In the genomic region with DNA sequence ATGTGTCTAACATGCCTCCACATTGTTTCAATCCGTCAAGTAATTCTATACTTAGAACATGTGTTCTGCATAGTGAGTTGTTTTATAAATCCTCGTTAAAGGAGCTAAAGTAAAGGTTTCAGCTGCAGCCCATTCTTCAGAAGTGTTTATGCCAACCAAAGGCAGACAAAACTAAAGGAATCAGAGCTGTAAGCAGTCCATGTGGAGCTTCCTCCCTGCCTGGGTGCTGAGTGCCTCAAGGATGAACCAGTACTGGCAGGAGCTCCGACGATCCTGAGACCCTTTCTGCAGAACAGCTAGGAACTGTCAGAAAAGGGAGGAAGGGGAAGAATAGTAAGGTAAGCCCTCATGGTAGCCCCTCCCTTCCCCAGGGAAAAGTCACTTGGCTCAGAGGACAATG, we compare ENCODE assay signal across 15 mouse cellular contexts.
"Had no signal": no experiment of that assay in that cellular context is flagged by ENCODE, and none has a peak within 500 bp of the region (broad histone marks: within the 10 kb centered on the region; RNA-seq: fewer than 3 reads in every experiment).

No protein-coding gene starts in this region.

- H3K9ac ChIP-seq: liver, embryonic 12.5 days; lung, embryonic 14.5 days; neural tube, embryonic 15.5 days had no signal

- H3K9me3 ChIP-seq: neural tube, embryonic 15.5 days had no signal

- ATAC-seq: intestine, postnatal 0 days; liver, embryonic 12.5 days had no signal

- H3K4me3 ChIP-seq: left cerebral cortex, adult 2 months; liver, embryonic 12.5 days; midbrain, embryonic 10.5 days; myocyte; neural tube, embryonic 15.5 days had no signal

- H3K4me1 ChIP-seq: liver, embryonic 12.5 days; midbrain, embryonic 10.5 days; neural tube, embryonic 15.5 days had no signal

- H3K4me2 ChIP-seq: liver, embryonic 12.5 days; lung, embryonic 14.5 days; neural tube, embryonic 15.5 days had no signal

- DNase-seq: kidney, adult 8-10 months; kidney, postnatal 10 days; lung, embryonic 14.5 days; lung, postnatal 10 days; lung, postnatal 4 days; right cerebral cortex, adult 18-20 months; right cerebral cortex, postnatal 25 days; thymus, adult 18-20 months; thymus, postnatal 25 days had no signal

- H3K27me3 ChIP-seq: liver, embryonic 12.5 days; neural tube, embryonic 15.5 days had no signal

- H3K27ac ChIP-seq: left cerebral cortex, adult 2 months; liver, embryonic 12.5 days; midbrain, embryonic 10.5 days; neural tube, embryonic 15.5 days had no signal

- H3K36me3 ChIP-seq: liver, embryonic 12.5 days; midbrain, embryonic 10.5 days; neural tube, embryonic 15.5 days had no signal
